Mouse (Mus musculus) heart, postnatal 4 days (tissue): ENCODE measurements around the gene Ccdc175. TPM values are rescaled to one million over a fixed set of nuclear protein-coding genes. Genes with fewer than 3 reads are reported as not detected.

Source experiments
- DNase-seq: peaks from one replicate; pipeline ENCODE4 v3.0.0; 2021
- microRNA-seq, 2 experiments: library from miRNA; unstranded; fragments of <30 nt; microRNA quantifications; one replicate each; pipeline ENCODE4 v1.2.0; 2021 to 2022
- total RNA-seq, 2 experiments: library from RNA; stranded (reverse); gene quantifications; 2 replicates each; pipeline ENCODE4 v1.2.3; 2021

The Ccdc175 gene
- total RNA-seq, 2 experiments from 2014 or later: not detected

GRCm38 (mm10) chr12:72096966-72097365, 87.9 kb downstream of the Ccdc175 start:
- no peak for DNase-seq

DNA sequence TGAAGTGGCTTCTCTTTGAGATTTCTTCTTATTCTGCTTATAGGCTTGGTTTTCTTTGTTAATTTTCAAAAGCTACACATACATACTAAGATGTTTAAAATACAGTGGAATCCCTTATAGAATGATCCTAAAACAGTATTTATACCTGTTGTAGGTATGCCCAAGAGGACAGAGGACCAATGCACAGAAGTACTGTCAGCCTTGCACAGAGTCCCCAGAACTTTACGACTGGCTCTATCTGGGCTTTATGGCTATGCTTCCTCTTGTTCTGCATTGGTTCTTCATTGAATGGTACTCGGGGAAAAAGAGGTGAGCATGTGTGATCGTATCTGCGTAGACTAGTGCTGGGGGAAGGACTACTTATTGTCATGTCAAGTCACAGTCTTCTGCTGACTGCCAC, 95.0 kb downstream of the Ccdc175 start:
- no peak for DNase-seq

- DNase-seq: no peak
Measured at GRCm38 (mm10) chr12:72086166-72086825, 98.5 kb downstream of the Ccdc175 start.

GRCm38 (mm10) chr12:72085329-72086165, 99.3 kb downstream of the Ccdc175 start, which contains the start of the genes L3hypdh and Jkamp:
Gene L3hypdh, minus strand, starts transcription at chr12:72085439.
Gene Jkamp, plus strand, starts transcription at chr12:72085589.
- peak; percentile 100 for DNase-seq

- DNase-seq: no peak
Measured at GRCm38 (mm10) chr12:72085024-72085328, 99.9 kb downstream of the Ccdc175 start.

- peak; percentile 77 for DNase-seq
Measured at GRCm38 (mm10) chr12:72084261-72085023, 100.4 kb downstream of the Ccdc175 start.

DNA sequence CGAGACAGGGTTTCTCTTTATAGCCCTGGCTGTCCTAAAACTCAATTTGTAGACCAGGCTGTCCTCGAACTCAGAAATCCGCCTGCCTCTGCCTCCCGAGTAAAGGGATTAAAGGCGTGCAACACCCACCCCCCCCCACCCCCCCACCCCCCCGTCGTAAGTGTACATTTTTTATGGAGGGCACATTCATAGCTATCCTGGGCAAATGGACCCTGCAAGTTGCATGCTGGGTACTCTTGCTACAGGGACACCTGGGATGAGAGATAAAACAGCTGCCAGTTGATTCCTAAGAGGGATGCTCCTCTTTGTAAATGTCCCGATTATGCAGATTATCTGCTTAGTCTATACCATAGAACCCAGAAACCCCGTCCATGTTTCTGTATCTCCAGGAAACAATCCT, 101.6 kb downstream of the Ccdc175 start:
- DNase-seq: no peak

DNA sequence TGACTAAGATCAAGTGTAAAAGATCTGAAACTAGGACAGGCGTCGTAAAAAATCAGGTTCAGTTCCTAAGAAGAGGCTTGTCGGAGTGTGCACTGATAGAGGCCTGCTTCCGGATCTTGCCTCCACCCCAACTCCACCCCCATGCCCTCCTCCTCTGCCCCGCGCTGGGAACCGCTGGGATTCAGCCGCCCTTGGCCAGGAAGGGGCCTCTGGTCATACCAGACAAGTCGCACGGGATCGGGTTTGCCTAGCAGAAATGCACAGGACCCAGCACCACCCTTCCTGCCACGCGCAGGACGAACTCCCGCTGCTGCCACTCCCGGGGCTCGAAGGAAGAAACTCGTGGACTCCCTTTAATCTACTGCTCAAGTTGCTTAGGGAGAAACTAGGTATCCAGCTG, 102.5 kb downstream of the Ccdc175 start:
- DNase-seq: peak; percentile 33

GRCm38 (mm10) chr12:72081961-72082360, 102.9 kb downstream of the Ccdc175 start:
- no peak for DNase-seq

DNA sequence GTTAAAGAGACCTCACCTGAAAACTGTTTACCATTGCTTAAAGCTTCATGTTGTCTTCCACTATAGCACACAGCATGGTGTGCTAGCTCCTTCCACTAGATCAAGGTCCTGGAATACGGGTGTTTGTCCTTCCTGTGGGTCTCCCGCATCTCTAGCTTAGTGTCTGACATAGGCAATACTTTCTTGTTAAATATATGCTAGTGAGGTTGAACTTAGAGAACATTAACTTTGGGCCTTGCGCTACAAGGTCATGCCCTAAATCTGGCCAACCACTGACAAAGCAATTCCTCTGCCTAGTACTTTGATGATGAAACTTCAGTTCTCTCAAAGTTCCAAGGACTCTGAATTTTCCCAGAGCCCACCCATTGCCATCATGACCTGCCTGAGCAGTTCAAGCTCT, 106.6 kb downstream of the Ccdc175 start:
- no peak for DNase-seq

- DNase-seq: peak; percentile 87
Measured at GRCm38 (mm10) chr12:72070327-72071269, 114.2 kb downstream of the Ccdc175 start, which contains the start of gene Gpr135. Gene Gpr135, minus strand, starts transcription at chr12:72071125.

DNA sequence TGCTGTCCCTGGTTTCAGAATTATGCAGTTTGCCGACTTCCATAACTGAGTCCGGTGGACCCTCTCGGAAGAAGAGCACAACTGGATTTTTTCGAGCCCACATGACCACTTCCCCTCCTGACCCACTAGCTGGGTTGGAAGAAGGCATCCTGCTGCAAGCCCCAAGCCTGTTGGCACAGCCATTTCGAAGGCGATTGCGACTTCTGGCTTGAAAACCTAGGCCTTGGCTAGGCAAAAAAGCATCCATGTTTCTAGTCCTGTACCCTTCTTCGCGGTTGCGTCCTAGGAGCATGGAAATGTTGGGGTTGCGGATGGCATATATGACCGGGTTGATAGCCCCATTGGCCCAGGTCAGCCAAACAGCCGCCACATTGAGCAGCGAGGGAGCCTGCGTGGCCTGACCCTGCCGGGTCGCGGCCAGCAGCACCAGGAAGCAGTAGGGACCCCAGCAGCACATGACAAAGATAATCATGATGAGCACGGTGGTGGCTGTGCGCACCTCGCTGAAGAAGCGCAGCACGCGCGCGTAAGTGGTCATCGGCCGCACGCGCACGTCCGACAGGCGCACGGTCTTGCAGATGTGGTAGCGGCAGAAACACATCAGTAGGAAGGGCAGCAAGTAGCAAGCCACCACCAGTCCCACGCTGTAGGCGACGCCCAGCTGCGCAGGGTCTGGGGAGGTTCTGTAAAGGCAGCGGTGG, 115.1 kb downstream of the Ccdc175 start:
- DNase-seq: no peak

DNA sequence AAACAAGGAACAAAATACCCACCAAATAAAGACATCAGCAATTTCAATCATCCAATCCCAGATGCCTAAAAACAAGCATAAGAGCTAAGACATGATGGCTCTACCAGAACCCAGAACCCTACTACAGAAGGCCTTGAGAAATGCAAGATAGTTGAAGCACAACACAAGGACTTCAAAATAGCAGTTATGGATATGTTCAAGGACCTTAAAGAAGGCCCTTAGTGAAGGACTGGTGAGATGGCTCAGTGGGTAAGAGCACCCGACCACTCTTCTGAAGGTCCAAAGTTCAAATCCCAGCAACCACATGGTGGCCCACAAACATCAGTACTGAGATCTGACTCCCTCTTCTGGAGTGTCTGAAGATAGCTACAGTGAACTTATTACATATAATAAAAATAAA, 127.0 kb downstream of the Ccdc175 start:
- no peak for DNase-seq

DNA sequence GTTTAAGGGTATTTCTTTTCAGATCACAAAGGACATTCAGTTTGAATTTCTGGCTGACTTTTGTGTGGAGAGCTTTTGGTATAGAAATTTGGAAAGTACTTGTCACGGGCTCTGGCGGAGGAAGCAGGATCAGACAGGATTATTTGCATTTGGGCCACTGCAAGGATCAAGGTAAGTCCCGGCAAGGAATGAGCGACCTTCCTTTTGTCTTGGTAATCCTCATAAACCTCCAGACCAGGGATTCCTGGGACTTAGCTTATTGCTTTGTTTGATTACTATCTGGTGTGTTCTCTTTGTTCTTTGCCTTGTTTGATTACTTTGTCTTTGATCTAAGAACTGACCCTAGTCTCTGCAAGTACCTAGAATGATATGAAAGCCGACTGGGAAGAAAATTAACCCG, 131.0 kb downstream of the Ccdc175 start:
- DNase-seq: no peak

DNA sequence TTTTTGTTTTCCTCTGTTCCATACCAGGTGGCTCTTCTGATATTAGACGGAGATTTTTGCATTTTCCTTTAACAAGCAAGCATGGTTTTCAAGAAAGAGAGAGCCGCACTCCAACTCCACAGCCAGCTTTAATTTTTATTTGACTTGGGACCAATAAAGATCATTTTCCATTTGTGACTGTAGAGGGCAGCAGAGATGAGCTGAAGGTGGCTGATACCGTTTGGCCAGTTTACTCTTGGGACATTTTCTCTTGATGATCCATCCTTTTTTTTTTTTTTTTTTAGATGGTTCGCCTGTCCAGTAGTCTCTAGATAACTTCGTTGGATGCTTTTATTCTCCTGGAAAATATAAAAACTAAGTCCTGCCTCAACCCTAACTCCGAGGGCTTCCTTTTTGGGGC, 131.5 kb downstream of the Ccdc175 start:
- DNase-seq: peak; percentile 22

GRCm38 (mm10) chr12:72052571-72052970, 132.3 kb downstream of the Ccdc175 start:
- no peak for DNase-seq

Small RNA genes within 50 kb of the gene (microRNA-seq; reads per million reads assigned to microRNA genes)
- 0 reads per million in 2 experiments for gene Gm24466

Other genes starting within 250 kb of the Ccdc175 start
- gene Gpr135, start 113.9 kb downstream of the Ccdc175 start, total RNA-seq: under 1 TPM; 0.59 to 0.67 TPM
- gene L3hypdh, start 99.6 kb downstream of the Ccdc175 start, total RNA-seq: 10 to 100 TPM; 12.2 to 13.7 TPM
- gene Jkamp, start 99.4 kb downstream of the Ccdc175 start, total RNA-seq: 10 to 100 TPM; 33.2 to 36.1 TPM
- gene Rtn1, start 224.0 kb upstream of the Ccdc175 start, total RNA-seq: 1 to 10 TPM; 7.3 to 9.7 TPM